Mouse (Mus musculus) naive thymus-derived CD4-positive, alpha-beta T cell, adult 2 months (primary cell): Measurements from ENCODE around the gene Helz.

Source experiments
- DNase-seq: peaks from one replicate; pipeline ENCODE4 v3.0.0-alpha.2; 2011; ENCODE audit warnings: low read depth

Gene Helz

GRCm38 (mm10) chr11:107724603-107725002 lies 176.9 kb downstream of the Helz start:
- DNase-seq, result no peak

- DNase-seq, result no peak
Measured at GRCm38 (mm10) chr11:107728073-107728863, 180.5 kb downstream of the Helz start.

GRCm38 (mm10) chr11:107729141-107729540 lies 181.4 kb downstream of the Helz start:
- no peak for DNase-seq

- no peak for DNase-seq
Measured at GRCm38 (mm10) chr11:107730940-107731339, 183.2 kb downstream of the Helz start.

- no peak for DNase-seq
Measured at GRCm38 (mm10) chr11:107731498-107731897, 183.8 kb downstream of the Helz start.

GRCm38 (mm10) chr11:107734133-107734532 lies 186.4 kb downstream of the Helz start:
- no peak for DNase-seq

GRCm38 (mm10) chr11:107737886-107738285 lies 190.2 kb downstream of the Helz start:
- DNase-seq, result no peak

GRCm38 (mm10) chr11:107738418-107739099 lies 190.8 kb downstream of the Helz start:
- DNase-seq, result peak; percentile 3

- DNase-seq, result no peak
Measured at GRCm38 (mm10) chr11:107743100-107743499, 195.4 kb downstream of the Helz start.
